Mouse (Mus musculus): Measurements from ENCODE around the gene Bbs9. TPM values are rescaled to one million over a fixed set of nuclear protein-coding genes. Genes with fewer than 3 reads are reported as not detected.

The Bbs9 gene
- polyA plus RNA-seq, 1 experiment, result 17.9 TPM

DNA sequence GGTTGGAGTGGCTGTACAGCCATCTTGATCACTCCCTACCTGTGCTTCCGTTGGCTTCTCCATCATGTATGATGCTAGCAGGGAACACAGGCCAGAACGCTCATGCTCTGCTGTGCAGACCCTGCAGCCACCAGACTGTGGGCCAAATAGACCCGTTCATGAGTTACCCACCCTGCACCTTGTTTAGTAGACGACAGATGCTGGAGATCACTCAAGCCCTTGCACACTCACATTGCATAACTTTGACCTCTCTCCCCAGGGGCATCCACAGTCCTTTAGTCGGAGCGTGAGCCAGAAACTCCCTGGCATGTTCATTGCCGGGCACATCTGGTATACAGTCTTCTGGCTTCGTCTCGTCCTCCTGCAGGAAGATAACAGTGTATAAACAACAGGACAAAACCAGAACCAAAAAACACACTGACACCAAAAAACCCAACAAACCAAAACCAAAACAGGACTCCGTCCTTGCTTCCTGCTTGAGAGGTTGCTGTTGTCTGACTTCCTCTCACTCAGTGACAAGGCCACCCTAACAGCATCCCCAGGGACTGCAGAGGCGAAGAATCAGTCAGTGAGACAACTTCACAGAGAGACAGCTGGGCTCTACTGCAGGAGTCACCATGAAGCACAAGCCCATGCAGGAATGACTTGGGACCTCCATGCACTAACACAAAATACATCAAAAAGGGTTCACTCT is 18.2 kb upstream of the Bbs9 start:
- Histone ChIP-seq H3K27ac (ENCODE audit: insufficient read depth, low read length) (no peak overlapping the region), H3K9ac (ENCODE audit: low read depth, poor library complexity, severe bottlenecking) (no peak overlapping the region), H3K4me1 (ENCODE audit: control insufficient read depth, insufficient read depth, low read length) (no peaks in the 10 kb centered on the region), H3K9me3 (replicated peaks; ENCODE audit: control insufficient read depth, insufficient read depth, low read length, poor library complexity, severe bottlenecking) (no peaks in the 10 kb centered on the region), H3K27me3 (ENCODE audit: control insufficient read depth, insufficient read depth, low read length, poor library complexity, severe bottlenecking) (no peaks in the 10 kb centered on the region), H3K4me3 (ENCODE audit: low read depth, low read length) (no peak overlapping the region), H3K36me3 (ENCODE audit: control insufficient read depth, insufficient read depth, low read length, poor library complexity, severe bottlenecking) (peaks cover 23% of the 10 kb centered on the region)
- TF ChIP-seq CTCF (IDR thresholded peaks at IDR 0.05; ENCODE audit: low read depth, low read length), result no peak

DNA sequence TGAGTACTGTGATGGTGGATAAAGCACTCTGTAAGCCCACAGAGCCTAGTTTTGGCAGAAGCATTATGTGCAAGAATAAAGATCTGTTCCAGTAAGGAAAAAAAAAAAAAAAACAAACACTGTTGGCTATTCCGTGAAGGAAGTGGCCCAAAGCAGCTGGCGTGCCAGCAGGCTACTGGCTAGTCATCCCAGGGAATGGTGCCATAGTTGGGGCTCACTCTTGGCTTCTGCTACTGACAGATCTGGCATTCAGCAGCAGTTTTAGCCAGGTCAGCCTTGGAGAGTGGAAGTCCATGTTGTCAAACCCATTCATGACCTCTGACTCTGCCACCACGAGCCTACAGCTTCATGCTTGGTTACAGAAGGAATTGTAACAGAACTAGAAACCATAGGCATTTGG is 13.6 kb upstream of the Bbs9 start:
- Histone ChIP-seq H3K9ac (ENCODE audit: low read depth, poor library complexity, severe bottlenecking) (no peak overlapping the region), H3K4me1 (ENCODE audit: control insufficient read depth, insufficient read depth, low read length) (no peaks in the 10 kb centered on the region), H3K36me3 (ENCODE audit: control insufficient read depth, insufficient read depth, low read length, poor library complexity, severe bottlenecking) (peaks cover 7% of the 10 kb centered on the region), H3K9me3 (replicated peaks; ENCODE audit: control insufficient read depth, insufficient read depth, low read length, poor library complexity, severe bottlenecking) (no peaks in the 10 kb centered on the region), H3K27ac (ENCODE audit: insufficient read depth, low read length) (no peak overlapping the region), H3K27me3 (ENCODE audit: control insufficient read depth, insufficient read depth, low read length, poor library complexity, severe bottlenecking) (no peaks in the 10 kb centered on the region), H3K4me3 (ENCODE audit: low read depth, low read length) (no peak overlapping the region)
- TF ChIP-seq POLR2A (IDR thresholded peaks at IDR 0.05; ENCODE audit: insufficient read depth, low read length), result no peak
- TF ChIP-seq EP300 (IDR thresholded peaks at IDR 0.05; ENCODE audit: insufficient read depth, low read depth, low read length), result no peak
- TF ChIP-seq CTCF (IDR thresholded peaks at IDR 0.05; ENCODE audit: low read depth, low read length), result no peak

DNA sequence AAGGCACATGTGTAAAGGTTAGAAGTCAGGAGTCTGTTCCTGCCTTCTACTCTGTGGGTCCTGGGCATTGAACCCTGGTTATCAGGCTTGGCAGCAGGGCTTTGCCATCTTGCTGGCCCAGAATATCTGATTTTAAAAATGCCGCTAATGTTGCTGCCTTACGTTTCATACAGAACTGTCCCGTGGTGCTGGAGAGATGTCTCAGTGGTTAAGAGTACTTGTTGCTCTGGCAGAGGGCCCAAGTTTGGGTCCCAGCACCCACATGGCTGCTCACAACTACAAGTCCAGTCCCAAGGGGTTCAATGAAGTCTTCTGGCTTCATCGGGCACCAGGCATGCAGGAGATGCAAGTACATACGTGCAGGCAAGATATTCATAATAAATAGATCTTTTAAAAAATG is 9.3 kb upstream of the Bbs9 start:
- Histone ChIP-seq H3K27me3 (ENCODE audit: control insufficient read depth, insufficient read depth, low read length, poor library complexity, severe bottlenecking) (no peaks in the 10 kb centered on the region), H3K36me3 (ENCODE audit: control insufficient read depth, insufficient read depth, low read length, poor library complexity, severe bottlenecking) (peaks cover 3% of the 10 kb centered on the region; the same call in 1 of the 2 replicates), H3K9me3 (replicated peaks; ENCODE audit: control insufficient read depth, insufficient read depth, low read length, poor library complexity, severe bottlenecking) (no peaks in the 10 kb centered on the region), H3K4me1 (ENCODE audit: control insufficient read depth, insufficient read depth, low read length) (no peaks in the 10 kb centered on the region), H3K9ac (ENCODE audit: low read depth, poor library complexity, severe bottlenecking) (no peak overlapping the region), H3K27ac (ENCODE audit: insufficient read depth, low read length) (no peak overlapping the region), H3K4me3 (ENCODE audit: low read depth, low read length) (no peak overlapping the region)
- no peak for TF ChIP-seq POLR2A (IDR thresholded peaks at IDR 0.05; ENCODE audit: insufficient read depth, low read length)

DNA sequence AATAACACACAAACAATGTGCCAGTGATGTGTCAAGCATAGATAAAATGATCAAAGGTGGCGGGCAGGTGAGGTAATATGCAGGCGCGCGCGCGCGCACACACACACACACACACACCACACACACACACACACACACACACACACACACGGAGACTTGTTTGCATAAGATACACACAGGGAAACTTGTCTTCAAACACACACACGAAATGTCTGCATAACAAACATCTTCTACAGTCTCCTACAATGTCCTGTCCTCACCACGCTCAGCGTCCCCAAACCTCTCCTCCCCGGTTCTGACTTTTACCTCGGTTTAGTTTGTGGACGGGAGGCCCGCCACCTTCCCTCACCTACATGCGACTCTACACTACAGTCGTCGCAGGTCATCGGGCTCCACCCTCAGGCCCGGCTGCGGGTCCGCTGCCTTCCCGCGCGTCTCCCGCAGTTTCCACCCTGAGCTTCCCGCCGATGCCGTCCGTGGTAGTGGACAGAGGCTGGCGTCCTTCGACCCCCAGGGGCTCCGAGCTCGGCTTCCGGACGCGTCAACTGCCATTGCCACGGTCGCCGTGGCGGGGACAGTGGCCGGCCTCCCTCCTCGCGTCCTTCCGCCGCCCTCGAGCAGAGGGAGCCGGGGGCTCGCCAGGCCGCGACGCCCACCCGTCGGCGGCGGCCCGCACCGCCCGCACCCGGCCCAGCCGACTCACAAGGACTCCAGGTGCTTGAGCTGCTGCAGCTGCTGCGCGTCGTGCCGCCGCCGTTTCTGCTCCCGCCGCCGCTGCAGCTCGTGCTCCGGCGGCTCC is 7.9 kb upstream of the Bbs9 start:
- H3K4me3 ChIP-seq (ENCODE audit: low read depth, low read length), result peak overlapping the region; percentile 92
- no peaks in the 10 kb centered on the region for H3K27me3 ChIP-seq (ENCODE audit: control insufficient read depth, insufficient read depth, low read length, poor library complexity, severe bottlenecking)
- no peak for TF ChIP-seq EP300 (IDR thresholded peaks at IDR 0.05; ENCODE audit: insufficient read depth, low read depth, low read length)
- no peak for TF ChIP-seq POLR2A (IDR thresholded peaks at IDR 0.05; ENCODE audit: insufficient read depth, low read length)
- TF ChIP-seq CTCF (IDR thresholded peaks at IDR 0.05; ENCODE audit: low read depth, low read length), result no peak
- H3K4me1 ChIP-seq (ENCODE audit: control insufficient read depth, insufficient read depth, low read length), result no peaks in the 10 kb centered on the region
- H3K27ac ChIP-seq (ENCODE audit: insufficient read depth, low read length), result no peak overlapping the region
- peak overlapping the region; percentile 76 for H3K9ac ChIP-seq (ENCODE audit: low read depth, poor library complexity, severe bottlenecking)
- H3K36me3 ChIP-seq (ENCODE audit: control insufficient read depth, insufficient read depth, low read length, poor library complexity, severe bottlenecking), result peaks cover 3% of the 10 kb centered on the region; the same call in 1 of the 2 replicates
- no peaks in the 10 kb centered on the region for H3K9me3 ChIP-seq (replicated peaks; ENCODE audit: control insufficient read depth, insufficient read depth, low read length, poor library complexity, severe bottlenecking)

DNA sequence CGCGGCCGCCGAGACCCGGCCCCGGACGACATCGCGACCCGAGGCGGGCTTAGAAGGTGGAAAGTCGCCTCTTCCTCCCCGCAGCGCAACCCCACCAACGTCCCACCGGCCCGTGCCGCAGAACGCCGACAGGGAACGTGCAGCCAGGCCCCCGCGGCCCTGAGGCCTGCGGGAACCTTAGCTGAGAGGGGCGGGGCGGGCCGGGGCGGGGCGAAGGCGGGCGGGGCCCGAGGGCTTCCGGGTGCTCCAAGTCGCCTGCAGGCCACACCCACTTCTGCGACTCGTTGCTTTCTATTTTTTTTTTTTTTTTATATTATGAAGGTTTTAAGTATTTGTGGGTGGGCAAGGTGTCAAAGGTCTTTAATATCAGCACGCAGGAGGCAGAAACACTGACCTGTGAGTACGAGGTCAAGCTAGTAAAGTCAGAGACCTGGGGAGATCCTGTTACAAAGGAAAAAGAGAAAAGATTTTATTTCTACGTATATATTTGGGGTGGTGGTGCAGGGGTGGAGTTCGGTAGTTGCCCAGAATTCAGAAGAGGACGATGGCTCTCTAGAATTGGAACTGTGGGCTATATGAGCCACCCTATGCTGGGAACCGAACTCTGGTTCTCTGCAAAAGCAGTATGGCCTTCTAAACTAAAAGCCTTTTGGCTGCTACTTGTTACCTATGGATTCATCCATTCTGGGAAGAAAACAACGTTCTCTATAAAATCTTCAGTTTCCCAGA is 7.2 kb upstream of the Bbs9 start:
- Histone ChIP-seq H3K9ac (ENCODE audit: low read depth, poor library complexity, severe bottlenecking) (peak overlapping the region; percentile 76), H3K27me3 (ENCODE audit: control insufficient read depth, insufficient read depth, low read length, poor library complexity, severe bottlenecking) (no peaks in the 10 kb centered on the region), H3K4me1 (ENCODE audit: control insufficient read depth, insufficient read depth, low read length) (no peaks in the 10 kb centered on the region), H3K27ac (ENCODE audit: insufficient read depth, low read length) (no peak overlapping the region), H3K9me3 (replicated peaks; ENCODE audit: control insufficient read depth, insufficient read depth, low read length, poor library complexity, severe bottlenecking) (no peaks in the 10 kb centered on the region), H3K4me3 (ENCODE audit: low read depth, low read length) (peak overlapping the region; percentile 92), H3K36me3 (ENCODE audit: control insufficient read depth, insufficient read depth, low read length, poor library complexity, severe bottlenecking) (peaks cover 3% of the 10 kb centered on the region; the same call in 1 of the 2 replicates)
- peak; percentile 85 for TF ChIP-seq POLR2A (IDR thresholded peaks at IDR 0.05; ENCODE audit: insufficient read depth, low read length)
- TF ChIP-seq CTCF (IDR thresholded peaks at IDR 0.05; ENCODE audit: low read depth, low read length), result no peak

DNA sequence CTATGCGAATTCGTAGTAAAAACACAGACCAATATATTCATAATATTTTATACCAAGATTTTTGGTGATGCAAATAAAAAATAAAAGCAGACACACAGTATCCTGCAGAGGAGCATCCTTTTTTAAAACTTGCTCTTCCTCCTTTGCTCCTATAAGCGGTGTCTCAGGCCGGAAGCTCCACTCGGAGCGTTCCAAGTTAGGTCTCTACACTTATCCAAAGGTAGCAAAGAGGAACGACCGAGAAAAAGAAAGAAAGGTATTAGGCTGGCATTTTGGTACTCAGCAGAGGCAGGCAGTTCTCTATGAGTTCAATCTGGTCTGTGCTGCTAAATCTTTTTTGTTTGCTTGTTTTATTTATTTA is 6.6 kb upstream of the Bbs9 start:
- Histone ChIP-seq H3K4me1 (ENCODE audit: control insufficient read depth, insufficient read depth, low read length) (no peaks in the 10 kb centered on the region), H3K9ac (ENCODE audit: low read depth, poor library complexity, severe bottlenecking) (peak overlapping the region; percentile 76; the same call in 1 of the 2 replicates), H3K9me3 (replicated peaks; ENCODE audit: control insufficient read depth, insufficient read depth, low read length, poor library complexity, severe bottlenecking) (no peaks in the 10 kb centered on the region), H3K4me3 (ENCODE audit: low read depth, low read length) (no peak overlapping the region), H3K27me3 (ENCODE audit: control insufficient read depth, insufficient read depth, low read length, poor library complexity, severe bottlenecking) (no peaks in the 10 kb centered on the region), H3K36me3 (ENCODE audit: control insufficient read depth, insufficient read depth, low read length, poor library complexity, severe bottlenecking) (peaks cover 3% of the 10 kb centered on the region; the same call in 1 of the 2 replicates), H3K27ac (ENCODE audit: insufficient read depth, low read length) (no peak overlapping the region)
- TF ChIP-seq CTCF (IDR thresholded peaks at IDR 0.05; ENCODE audit: low read depth, low read length) (no peak), EP300 (IDR thresholded peaks at IDR 0.05; ENCODE audit: insufficient read depth, low read depth, low read length) (no peak), POLR2A (IDR thresholded peaks at IDR 0.05; ENCODE audit: insufficient read depth, low read length) (no peak)

All from ES-Bruce4 (cell line).